Mouse (Mus musculus) hindbrain, embryonic 15.5 days (tissue): Measurements from ENCODE around the gene Qrich2. TPM values are rescaled to one million over a fixed set of nuclear protein-coding genes. Genes with fewer than 3 reads are reported as not detected.
A peak's percentile ranks its signal among the peaks of the same experiment; 100 is the strongest.

Experiments used
- ATAC-seq: fragments of 200-750 bp; cut with Nextera tagmentation; 2 replicates; pipeline ENCODE4 v1.8.0; 2017; ENCODE audit warnings: low read depth, moderate number of reproducible peaks, moderate TSS enrichment; ENCODE audit not compliant: low FRiP score
- H3K27ac ChIP-seq: fragments of 300-500 bp; sonication (generic); replicated peaks from 2 replicates; pipeline ENCODE4 v1.5.1; 2015; ENCODE audit warnings: mild to moderate bottlenecking, inconsistent platforms
- H3K27me3 ChIP-seq: fragments of 300-500 bp; sonication (generic); 2 replicates; pipeline ENCODE4 v1.6.1; 2015; ENCODE audit warnings: control low read depth, inconsistent platforms
- H3K36me3 ChIP-seq: fragments of 300-500 bp; sonication (generic); 2 replicates; pipeline ENCODE4 v1.6.1; 2015; ENCODE audit warnings: control low read depth, inconsistent platforms
- H3K4me1 ChIP-seq: fragments of 300-500 bp; sonication (generic); replicated peaks from 2 replicates; pipeline ENCODE4 v1.6.1; 2015; ENCODE audit warnings: control low read depth, inconsistent platforms
- H3K4me2 ChIP-seq: fragments of 300-500 bp; sonication (generic); 2 replicates; pipeline ENCODE4 v1.6.1; 2015; ENCODE audit warnings: moderate library complexity, mild to moderate bottlenecking, inconsistent platforms
- H3K4me3 ChIP-seq: fragments of 300-500 bp; sonication (generic); 2 replicates; pipeline ENCODE4 v1.5.1; 2015; ENCODE audit warnings: mild to moderate bottlenecking, inconsistent platforms
- H3K9ac ChIP-seq: fragments of 300-500 bp; sonication (generic); 2 replicates; pipeline ENCODE4 v1.6.1; 2015; ENCODE audit warnings: inconsistent platforms
- H3K9me3 ChIP-seq: fragments of 300-500 bp; sonication (generic); 2 replicates; pipeline ENCODE4 v1.6.1; 2016; ENCODE audit warnings: control low read depth, inconsistent platforms
- WGBS: fragments of 180-500 bp; shearing (Covaris S2); methylation state at CpG from one replicate; pipeline ENCODE4 v1.1.7; 2015; 5-methylcytosine and 5-hydroxymethylcytosine counted together
- polyA plus RNA-seq: library from polyadenylated mRNA; unstranded; fragments of >200 nt; fragmentation: Nextera tagmentation; extraction: Ambion mirVana; gene quantifications from 2 replicates; pipeline ENCODE4 v1.2.1, GENCODE M21; 2015

Qrich2 gene
- polyA plus RNA-seq, 1 experiment from 2014 or later, result 0.47 TPM

GRCm38 (mm10) chr11:116423782-116424620, 42.0 kb downstream of the Qrich2 start:
- H3K4me2 ChIP-seq, result no peak overlapping the region
- no peaks in the 10 kb centered on the region for H3K27me3 ChIP-seq
- H3K9me3 ChIP-seq, result no peaks in the 10 kb centered on the region
- ATAC-seq, result no peak
- H3K4me3 ChIP-seq, result no peak overlapping the region
- H3K9ac ChIP-seq, result no peak overlapping the region
- WGBS, result 86% methylated on average over 10 of the region's 10 CpGs
- no peak overlapping the region for H3K27ac ChIP-seq
- no peaks in the 10 kb centered on the region for H3K36me3 ChIP-seq
- no peaks in the 10 kb centered on the region for H3K4me1 ChIP-seq

GRCm38 (mm10) chr11:116423214-116423613, 42.8 kb downstream of the Qrich2 start:
- no peak for ATAC-seq
- WGBS, result 84% methylated on average over 6 of the region's 6 CpGs
- H3K27ac ChIP-seq, result no peak overlapping the region
- H3K9me3 ChIP-seq, result no peaks in the 10 kb centered on the region
- no peak overlapping the region for H3K9ac ChIP-seq
- no peaks in the 10 kb centered on the region for H3K36me3 ChIP-seq
- no peak overlapping the region for H3K4me3 ChIP-seq
- no peak overlapping the region for H3K4me2 ChIP-seq
- H3K27me3 ChIP-seq, result no peaks in the 10 kb centered on the region
- no peaks in the 10 kb centered on the region for H3K4me1 ChIP-seq

- ATAC-seq, result no peak
- Histone ChIP-seq H3K9me3 (no peaks in the 10 kb centered on the region), H3K27ac (no peak overlapping the region), H3K4me1 (no peaks in the 10 kb centered on the region), H3K9ac (no peak overlapping the region), H3K36me3 (no peaks in the 10 kb centered on the region), H3K27me3 (no peaks in the 10 kb centered on the region), H3K4me2 (no peak overlapping the region), H3K4me3 (no peak overlapping the region)
- 90% methylated on average over 2 of the region's 2 CpGs for WGBS
Observed at GRCm38 (mm10) chr11:116422562-116422961, 43.5 kb downstream of the Qrich2 start.

- H3K36me3 ChIP-seq, result no peaks in the 10 kb centered on the region
- no peak overlapping the region for H3K4me3 ChIP-seq
- H3K4me1 ChIP-seq, result no peaks in the 10 kb centered on the region
- no peak overlapping the region for H3K4me2 ChIP-seq
- H3K27me3 ChIP-seq, result no peaks in the 10 kb centered on the region
- no peak for ATAC-seq
- no peak overlapping the region for H3K27ac ChIP-seq
- 80% methylated on average over 6 of the region's 6 CpGs for WGBS
- H3K9me3 ChIP-seq, result no peaks in the 10 kb centered on the region
- no peak overlapping the region for H3K9ac ChIP-seq
Observed at GRCm38 (mm10) chr11:116421102-116421501, 44.9 kb downstream of the Qrich2 start.

- no peaks in the 10 kb centered on the region for H3K36me3 ChIP-seq
- H3K4me3 ChIP-seq, result no peak overlapping the region
- WGBS, result 81% methylated on average over 6 of the region's 6 CpGs
- H3K9me3 ChIP-seq, result no peaks in the 10 kb centered on the region
- no peak overlapping the region for H3K27ac ChIP-seq
- ATAC-seq, result no peak
- H3K4me1 ChIP-seq, result no peaks in the 10 kb centered on the region
- no peaks in the 10 kb centered on the region for H3K27me3 ChIP-seq
- no peak overlapping the region for H3K9ac ChIP-seq
- H3K4me2 ChIP-seq, result no peak overlapping the region
Observed at GRCm38 (mm10) chr11:116418841-116419462, 47.1 kb downstream of the Qrich2 start.

GRCm38 (mm10) chr11:116418194-116418840, 47.7 kb downstream of the Qrich2 start:
- Histone ChIP-seq H3K27ac (no peak overlapping the region), H3K4me3 (no peak overlapping the region), H3K36me3 (no peaks in the 10 kb centered on the region), H3K4me2 (no peak overlapping the region), H3K9ac (no peak overlapping the region), H3K4me1 (peaks cover 5% of the 10 kb centered on the region), H3K9me3 (no peaks in the 10 kb centered on the region), H3K27me3 (no peaks in the 10 kb centered on the region)
- WGBS, result 10% methylated on average over 2 of the region's 2 CpGs
- no peak for ATAC-seq

- 89% methylated on average over 5 of the region's 5 CpGs for WGBS
- Histone ChIP-seq H3K9ac (no peak overlapping the region), H3K4me1 (peaks cover 11% of the 10 kb centered on the region), H3K9me3 (no peaks in the 10 kb centered on the region), H3K27ac (no peak overlapping the region), H3K36me3 (no peaks in the 10 kb centered on the region), H3K4me3 (no peak overlapping the region), H3K4me2 (no peak overlapping the region), H3K27me3 (no peaks in the 10 kb centered on the region)
- ATAC-seq, result no peak
Observed at GRCm38 (mm10) chr11:116417054-116417453, 49.0 kb downstream of the Qrich2 start.

- 83% methylated on average over 6 of the region's 6 CpGs for WGBS
- peaks cover 17% of the 10 kb centered on the region for H3K4me1 ChIP-seq
- H3K27ac ChIP-seq, result no peak overlapping the region
- H3K9me3 ChIP-seq, result no peaks in the 10 kb centered on the region
- no peak overlapping the region for H3K9ac ChIP-seq
- H3K36me3 ChIP-seq, result no peaks in the 10 kb centered on the region
- no peaks in the 10 kb centered on the region for H3K27me3 ChIP-seq
- no peak overlapping the region for H3K4me3 ChIP-seq
- no peak overlapping the region for H3K4me2 ChIP-seq
- ATAC-seq, result no peak
Observed at GRCm38 (mm10) chr11:116416196-116416943, 49.7 kb downstream of the Qrich2 start.

- Histone ChIP-seq H3K27me3 (no peaks in the 10 kb centered on the region), H3K27ac (peak overlapping the region; percentile 97), H3K4me2 (peak overlapping the region; percentile 94), H3K9ac (peak overlapping the region; percentile 95), H3K4me1 (peaks cover 27% of the 10 kb centered on the region), H3K4me3 (peak overlapping the region; percentile 92), H3K36me3 (no peaks in the 10 kb centered on the region), H3K9me3 (no peaks in the 10 kb centered on the region)
- WGBS, result 63% methylated on average over 4 of the region's 4 CpGs
- ATAC-seq, result no peak; the same call in 1 of the 2 replicates
Observed at GRCm38 (mm10) chr11:116413631-116414022, 52.4 kb downstream of the Qrich2 start.

GRCm38 (mm10) chr11:116412904-116413630, 53.0 kb downstream of the Qrich2 start, which contains the start of gene Rnf157:
Rnf157 (minus strand) TSS chr11:116413032.
- peak; percentile 96 for ATAC-seq
- Histone ChIP-seq H3K36me3 (no peaks in the 10 kb centered on the region), H3K4me3 (peak within 1 kb of the TSS; percentile 92), H3K27me3 (no peaks in the 10 kb centered on the region), H3K4me1 (peaks cover 27% of the 10 kb centered on the region), H3K4me2 (peak within 1 kb of the TSS; percentile 94), H3K9me3 (no peaks in the 10 kb centered on the region), H3K9ac (peak within 1 kb of the TSS; percentile 95), H3K27ac (peak within 1 kb of the TSS; percentile 97)
- WGBS, result 2% methylated on average over 74 of the region's 82 CpGs
